Mouse (Mus musculus): ENCODE measurements around the gene Mtmr2.

GRCm38 (mm10) chr9:13804480-13804879 is 56.3 kb downstream of the Mtmr2 start:
- TF ChIP-seq POLR2A (IDR thresholded peaks at IDR 0.05; ENCODE audit: low read depth, low read length) (no peak), CTCF (IDR thresholded peaks at IDR 0.05; ENCODE audit: borderline replicate concordance, insufficient read depth, low read length) (no peak)
